Mouse (Mus musculus) CH12.LX (cell line): ENCODE results near the gene Fez1. TPM values are rescaled to one million over a fixed set of nuclear protein-coding genes. Genes with fewer than 3 reads are reported as not detected.
A peak's percentile ranks its signal among the peaks of the same experiment; 100 is the strongest.

Source experiments
- DNase-seq: peaks from one replicate; pipeline ENCODE4 v3.0.0-alpha.2; 2013; ENCODE audit errors: extremely low read depth
- H3K27ac ChIP-seq: 2 replicates; pipeline ENCODE4 v1.5.1; 2012; ENCODE audit warnings: low read depth, mild to moderate bottlenecking, control low read depth, moderate library complexity; ENCODE audit not compliant: insufficient read depth
- H3K27me3 ChIP-seq: replicated peaks from 2 replicates; pipeline ENCODE3; 2012; ENCODE audit warnings: inconsistent platforms
- H3K36me3 ChIP-seq, 2 experiments: replicated peaks in 1 of 2; 2 replicates each; pipeline versions ENCODE3 to v1.6.1; 2012; ENCODE audit warnings: inconsistent platforms in 1 of 2, low read length in 1 of 2, mild to moderate bottlenecking in 1 of 2, mixed read lengths in 1 of 2, moderate library complexity in 1 of 2; ENCODE audit not compliant: control insufficient read depth in 1 of 2, insufficient read depth in 1 of 2
- H3K4me1 ChIP-seq, 2 experiments: 2 replicates each; pipeline ENCODE4 v1.6.1; 2012; ENCODE audit warnings: inconsistent platforms in 1 of 2, moderate library complexity in 1 of 2; ENCODE audit not compliant: insufficient read depth in 2 of 2, control insufficient read depth in 1 of 2
- H3K4me2 ChIP-seq: 2 replicates; pipeline ENCODE4 v1.6.1; 2012; ENCODE audit warnings: low read depth, mild to moderate bottlenecking, control low read depth; ENCODE audit not compliant: poor library complexity, insufficient read depth, severe bottlenecking
- H3K4me3 ChIP-seq, 3 experiments: fragments of 150-350 bp in 1 of 3; sonication (generic) in 1 of 3; replicated peaks in 1 of 3; 2 replicates each; pipeline versions ENCODE3 to v1.5.1; 2011 to 2012; ENCODE audit warnings: low read depth in 2 of 3, low read length in 2 of 3, mild to moderate bottlenecking in 2 of 3, moderate library complexity in 2 of 3, control low read depth in 1 of 3, improper control_type of control experiment in 1 of 3, inconsistent platforms in 1 of 3, mixed read lengths in 1 of 3; ENCODE audit not compliant: poor library complexity in 1 of 3
- H3K79me2 ChIP-seq: replicated peaks from 2 replicates; pipeline ENCODE4 v1.6.1; 2012; ENCODE audit warnings: mild to moderate bottlenecking, moderate library complexity; ENCODE audit not compliant: control insufficient read depth, poor library complexity, insufficient read depth, severe bottlenecking; ENCODE audit errors: extremely low read depth
- H3K9ac ChIP-seq: 2 replicates; pipeline ENCODE4 v1.6.1; 2012; ENCODE audit warnings: low read depth, mild to moderate bottlenecking, control low read depth, moderate library complexity; ENCODE audit not compliant: insufficient read depth
- H3K9me3 ChIP-seq: replicated peaks from 2 replicates; pipeline ENCODE3; 2012; ENCODE audit warnings: low read length, inconsistent platforms, mixed read lengths
- BHLHE40 ChIP-seq: IDR thresholded peaks from 2 replicates; pipeline ENCODE4 v1.6.1; 2011; ENCODE audit warnings: mild to moderate bottlenecking, low read depth, low read length, improper control_type of control experiment
- CHD1 ChIP-seq: IDR thresholded peaks from 2 replicates; pipeline ENCODE4 v1.6.1; 2012; ENCODE audit warnings: low read depth, low read length, improper control_type of control experiment, inconsistent platforms
- CHD2 ChIP-seq: IDR thresholded peaks from 2 replicates; pipeline ENCODE4 v1.6.1; 2011; ENCODE audit warnings: low read length, improper control_type of control experiment
- CTCF ChIP-seq, 2 experiments: IDR thresholded peaks in 1 of 2; conservative IDR thresholded peaks in 1 of 2; 2 replicates each; pipeline ENCODE4 v1.5.1; 2011 to 2012; ENCODE audit warnings: low read depth in 2 of 2, low read length in 2 of 2, improper control_type of control experiment in 1 of 2, inconsistent platforms in 1 of 2, mild to moderate bottlenecking in 1 of 2, moderate library complexity in 1 of 2
- ELF1 ChIP-seq: IDR thresholded peaks from 2 replicates; pipeline ENCODE4 v1.6.1; 2014; ENCODE audit warnings: low read depth, mild to moderate bottlenecking, inconsistent platforms, low read length, improper control_type of control experiment
- GABPA ChIP-seq: IDR thresholded peaks from 2 replicates; pipeline ENCODE4 v1.6.1; 2012; ENCODE audit warnings: low read depth, low read length, improper control_type of control experiment, inconsistent platforms; ENCODE audit not compliant: insufficient replicate concordance
- HCFC1 ChIP-seq: IDR thresholded peaks from 2 replicates; pipeline ENCODE4 v1.6.1; 2012; ENCODE audit warnings: low read depth, mild to moderate bottlenecking, inconsistent platforms, low read length, improper control_type of control experiment
- IRF4 ChIP-seq: IDR thresholded peaks from 2 replicates; pipeline ENCODE4 v1.6.1; 2014; ENCODE audit warnings: low read depth, mild to moderate bottlenecking, inconsistent platforms, low read length, improper control_type of control experiment
- KAT2A ChIP-seq: IDR thresholded peaks from 2 replicates; pipeline ENCODE4 v1.6.1; 2012; ENCODE audit warnings: low read length, improper control_type of control experiment, inconsistent platforms; ENCODE audit not compliant: insufficient replicate concordance
- MAFK ChIP-seq: IDR thresholded peaks from 2 replicates; pipeline ENCODE4 v1.6.1; 2011; ENCODE audit warnings: low read length, improper control_type of control experiment; ENCODE audit not compliant: insufficient replicate concordance
- MAZ ChIP-seq: IDR thresholded peaks from 2 replicates; pipeline ENCODE4 v1.6.1; 2012; ENCODE audit warnings: low read depth, mild to moderate bottlenecking, inconsistent platforms, low read length, improper control_type of control experiment, moderate library complexity
- MEF2A ChIP-seq: IDR thresholded peaks from 2 replicates; pipeline ENCODE4 v1.6.1; 2014; ENCODE audit warnings: low read depth, mild to moderate bottlenecking, inconsistent platforms, low read length, improper control_type of control experiment, borderline replicate concordance
- MXI1 ChIP-seq: IDR thresholded peaks from 2 replicates; pipeline ENCODE4 v1.6.1; 2011; ENCODE audit warnings: mild to moderate bottlenecking, low read depth, low read length, improper control_type of control experiment
- POLR2A ChIP-seq: IDR thresholded peaks from 2 replicates; pipeline ENCODE4 v1.6.1; 2011; ENCODE audit warnings: low read depth, mild to moderate bottlenecking, improper control_type of control experiment, low read length
- POLR2AphosphoS2 ChIP-seq: IDR thresholded peaks from 2 replicates; pipeline ENCODE4 v1.6.1; 2011; ENCODE audit warnings: low read depth, low read length, improper control_type of control experiment
- RAD21 ChIP-seq: IDR thresholded peaks from 2 replicates; pipeline ENCODE4 v1.6.1; 2011; ENCODE audit warnings: low read depth, mild to moderate bottlenecking, low read length, improper control_type of control experiment, moderate library complexity
- RCOR1 ChIP-seq: conservative IDR thresholded peaks from 2 replicates; pipeline ENCODE4 v1.6.1; 2012; ENCODE audit warnings: low read depth, mild to moderate bottlenecking, inconsistent platforms, low read length, improper control_type of control experiment
- SIN3A ChIP-seq: IDR thresholded peaks from 2 replicates; pipeline ENCODE4 v1.6.1; 2012; ENCODE audit warnings: low read length, improper control_type of control experiment, inconsistent platforms
- USF1 ChIP-seq: IDR thresholded peaks from 2 replicates; pipeline ENCODE4 v1.6.1; 2014; ENCODE audit warnings: low read depth, mild to moderate bottlenecking, inconsistent platforms, low read length, improper control_type of control experiment
- USF2 ChIP-seq: conservative IDR thresholded peaks from 2 replicates; pipeline ENCODE4 v1.6.1; 2011; ENCODE audit warnings: low read depth, low read length, improper control_type of control experiment
- ZKSCAN1 ChIP-seq: IDR thresholded peaks from 2 replicates; pipeline ENCODE4 v1.6.1; 2012; ENCODE audit warnings: low read depth, inconsistent platforms, low read length, improper control_type of control experiment, borderline replicate concordance
- dilution Hi-C: fragments of 300-500 bp; cut with MboI; formaldehyde crosslinking; loops from 2 replicates; pipeline ENCODE4 v1.14.3; 2020; ENCODE audit warnings: low sequenced_read_pairs; ENCODE audit not compliant: extremely low pct_unique_long_range_greater_than_20kb, extremely low pct_ligation_motif_present
- in situ Hi-C: fragments of 300-500 bp; cut with MboI; formaldehyde crosslinking; loops from 3 replicates; pipeline ENCODE4 v1.14.3; 2019; ENCODE audit warnings: low sequenced_read_pairs, low pct_ligation_motif_present, low pct_unique_long_range_greater_than_20kb, mixed read lengths
- polyA plus RNA-seq: library from polyadenylated mRNA; unstranded; fragments of >175 nt; gene quantifications from 2 replicates; pipeline ENCODE4 v1.2.1, GENCODE M21; 2012; ENCODE audit warnings: low read depth; ENCODE audit not compliant: insufficient read length
- total RNA-seq, 2 experiments: library from RNA; depleted of rRNA; stranded (reverse); fragments of 300-350 nt in 1 of 2; fragments of >200 nt in 1 of 2; gene quantifications; 2 replicates each; pipeline ENCODE4 v1.2.3; 2012 to 2014

Fez1 gene
- total and polyA plus RNA-seq, 3 experiments = not detected

DNA sequence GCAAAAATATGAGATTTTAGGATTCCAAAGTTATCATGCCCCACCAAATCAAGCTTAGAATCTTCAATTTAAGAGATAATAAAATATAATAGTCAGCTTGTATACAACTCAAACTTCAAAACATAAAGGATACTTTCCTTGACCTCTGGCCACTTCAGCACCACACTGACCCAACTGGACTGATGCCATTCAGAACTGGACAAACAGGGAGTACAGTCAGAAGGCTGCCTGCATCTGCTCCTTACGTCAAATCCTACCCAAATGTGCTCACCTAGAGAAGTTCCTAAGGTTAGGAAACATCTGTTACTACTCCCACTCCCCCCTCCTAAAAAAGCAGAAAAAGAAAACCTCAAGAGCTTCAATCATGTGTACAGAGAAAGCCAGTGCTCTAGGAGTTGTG, 26.1 kb upstream of the Fez1 start:
- peaks cover 22% of the 10 kb centered on the region for H3K79me2 ChIP-seq
- in situ Hi-C loops (no loop called here), dilution Hi-C loops (no loop called here)
- TF ChIP-seq CHD2 (no peak), IRF4 (no peak), HCFC1 (no peak), RAD21 (no peak), USF1 (no peak), SIN3A (no peak), USF2 (no peak), CTCF (conservative IDR thresholded peaks at IDR 0.05 in 1 of 2, IDR thresholded peaks at IDR 0.05 in 1 of 2; ENCODE audit: low read depth in 2 of 2, low read length in 2 of 2) (no peak), POLR2A (no peak), GABPA (no peak), CHD1 (no peak), BHLHE40 (no peak), POLR2AphosphoS2 (no peak), MAZ (no peak), MEF2A (no peak), ZKSCAN1 (no peak)
- H3K4me1 ChIP-seq = peaks cover 3 to 21% of the 10 kb centered on the region in 2 experiments; a peak in 3 of 4 replicates
- H3K9me3 ChIP-seq = no peaks in the 10 kb centered on the region
- peaks cover 5% of the 10 kb centered on the region for H3K27me3 ChIP-seq
- no peak overlapping the region for H3K4me2 ChIP-seq
- peaks cover 14 to 21% of the 10 kb centered on the region in 2 experiments for H3K36me3 ChIP-seq
- H3K27ac ChIP-seq = no peak overlapping the region
- H3K9ac ChIP-seq = peak overlapping the region; percentile 74; the same call in 1 of the 2 replicates
- DNase-seq = no peak
- H3K4me3 ChIP-seq = no peak overlapping the region

DNA sequence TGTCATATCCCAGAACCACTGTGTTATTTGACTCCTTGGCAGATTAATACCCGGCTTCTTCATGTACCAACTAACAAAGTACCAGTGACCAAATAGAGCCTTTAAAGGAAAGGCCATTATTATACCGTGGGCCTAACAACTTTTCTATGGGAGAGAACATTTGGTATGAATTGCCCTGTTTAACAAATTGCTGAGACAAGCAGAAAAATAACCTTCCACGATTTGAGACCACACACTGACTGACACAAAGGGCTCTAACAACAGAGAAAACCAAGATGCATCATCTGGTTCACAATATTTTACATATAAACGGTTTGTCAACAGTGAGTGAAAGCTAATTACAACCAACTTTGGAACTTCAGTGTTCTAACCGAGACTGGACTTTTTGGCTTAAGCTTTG, 25.4 kb upstream of the Fez1 start:
- Histone ChIP-seq H3K9ac (peak overlapping the region; percentile 74), H3K4me2 (peak overlapping the region; percentile 96), H3K4me3 (peak overlapping the region; percentile 61 to 94 (median 78)), H3K4me1 (peaks cover 3 to 21% of the 10 kb centered on the region in 2 experiments; a peak in 3 of 4 replicates), H3K36me3 (peaks cover 10 to 14% of the 10 kb centered on the region in 2 experiments), H3K79me2 (peaks cover 22% of the 10 kb centered on the region), H3K9me3 (no peaks in the 10 kb centered on the region), H3K27ac (no peak overlapping the region), H3K27me3 (peaks cover 5% of the 10 kb centered on the region)
- DNase-seq = no peak
- TF ChIP-seq MAFK = peak; percentile 91
- no peak for TF ChIP-seq KAT2A
- no peak for TF ChIP-seq RCOR1
- no peak for TF ChIP-seq ELF1
- TF ChIP-seq MXI1 = no peak
- in situ Hi-C loops = no loop called here
- dilution Hi-C loops = no loop called here
